Mouse (Mus musculus): Measurements from ENCODE around the gene Cdk5rap3. TPM values are rescaled to one million over a fixed set of nuclear protein-coding genes. Genes with fewer than 3 reads are reported as not detected.

The Cdk5rap3 gene
- polyA plus RNA-seq, 1 experiment from 2014 or later: 69.1 TPM

GRCm38 (mm10) chr11:96906431-96907161 lies 9.7 kb downstream of the Cdk5rap3 start:
- 23% methylated on average over 15 of the region's 15 CpGs for WGBS
- peaks cover 22% of the 10 kb centered on the region for H3K4me1 ChIP-seq (ENCODE audit: control insufficient read depth, insufficient read depth, low read length)
- peak overlapping the region; percentile 4; the same call in 1 of the 2 replicates for H3K9ac ChIP-seq (ENCODE audit: low read depth, low read length)
- no peak for ATAC-seq (ENCODE audit: low FRiP score, low TSS enrichment)
- H3K36me3 ChIP-seq (ENCODE audit: control insufficient read depth, insufficient read depth, low read length): peaks cover 35% of the 10 kb centered on the region
- H3K4me3 ChIP-seq (ENCODE audit: low read length): no peak overlapping the region
- H3K27me3 ChIP-seq (ENCODE audit: control insufficient read depth, insufficient read depth, low read length): no peaks in the 10 kb centered on the region
- no peak overlapping the region for H3K4me2 ChIP-seq (replicated peaks; ENCODE audit: low read depth, low read length)
- no peak overlapping the region; the same call in 1 of the 2 replicates for H3K27ac ChIP-seq (ENCODE audit: low read depth, low read length)
- H3K9me3 ChIP-seq (ENCODE audit: control insufficient read depth, low read length): no peaks in the 10 kb centered on the region

DNA sequence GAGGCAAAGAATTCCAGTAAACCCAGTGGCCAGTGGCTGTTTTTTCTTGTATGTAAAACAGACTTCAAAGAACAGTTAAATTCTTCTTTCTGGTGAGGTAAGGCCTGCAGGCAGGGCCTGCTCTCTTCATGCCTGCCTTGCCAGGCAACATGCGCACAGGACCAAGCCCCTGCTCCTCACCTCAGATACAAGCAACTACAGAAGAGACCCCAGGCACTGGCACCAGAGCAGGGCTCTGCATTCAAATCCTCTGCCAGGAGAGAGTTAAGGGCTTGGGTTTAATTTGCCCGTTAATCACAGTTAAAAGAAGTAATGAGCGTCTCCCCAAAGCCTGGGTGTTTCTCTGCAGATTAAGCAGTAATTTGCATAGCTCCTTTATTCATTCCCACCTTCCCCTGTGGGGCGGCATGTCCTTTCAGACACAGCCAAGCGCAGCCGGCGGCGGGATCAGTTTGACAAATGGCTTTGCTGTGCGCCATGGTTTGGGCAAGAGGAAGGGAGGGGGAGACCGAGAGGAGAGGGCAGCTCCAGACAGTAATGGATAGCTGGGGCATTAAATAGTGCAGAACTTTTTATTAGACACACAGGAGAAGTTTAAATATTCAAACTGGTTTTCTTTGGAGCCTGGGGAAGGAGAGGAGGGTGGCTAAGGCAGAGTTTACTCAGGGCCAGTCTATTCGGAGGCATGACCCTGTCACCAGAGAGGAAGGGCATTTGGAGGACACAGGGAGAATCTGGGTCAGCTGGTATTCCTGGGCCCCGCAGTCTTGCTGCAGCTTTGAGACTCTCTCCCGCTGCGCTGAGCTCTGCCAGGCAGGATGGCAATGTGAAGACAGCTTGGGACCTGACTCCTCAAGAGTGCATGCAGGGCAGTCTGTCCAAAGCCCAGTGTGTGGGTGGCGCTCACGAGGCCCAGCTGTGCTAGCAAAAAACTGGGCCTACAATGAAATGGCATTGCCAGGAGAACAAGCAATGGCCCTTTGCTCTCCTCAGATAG lies 13.4 kb downstream of the Cdk5rap3 start:
- H3K4me2 ChIP-seq (replicated peaks; ENCODE audit: low read depth, low read length): 0 out of 2 replicates have a peak overlapping the region, but pooled peaks have one; percentile 1
- H3K27me3 ChIP-seq (ENCODE audit: control insufficient read depth, insufficient read depth, low read length): no peaks in the 10 kb centered on the region
- peaks cover 29% of the 10 kb centered on the region for H3K4me1 ChIP-seq (ENCODE audit: control insufficient read depth, insufficient read depth, low read length)
- no peak overlapping the region; the same call in 1 of the 2 replicates for H3K27ac ChIP-seq (ENCODE audit: low read depth, low read length)
- ATAC-seq (ENCODE audit: low FRiP score, low TSS enrichment): peak; percentile 45; the same call in 1 of the 2 replicates
- 13% methylated on average over 16 of the region's 16 CpGs for WGBS
- peaks cover 6% of the 10 kb centered on the region; the same call in 1 of the 2 replicates for H3K36me3 ChIP-seq (ENCODE audit: control insufficient read depth, insufficient read depth, low read length)
- H3K4me3 ChIP-seq (ENCODE audit: low read length): no peak overlapping the region
- H3K9me3 ChIP-seq (ENCODE audit: control insufficient read depth, low read length): no peaks in the 10 kb centered on the region
- H3K9ac ChIP-seq (ENCODE audit: low read depth, low read length): no peak overlapping the region

DNA sequence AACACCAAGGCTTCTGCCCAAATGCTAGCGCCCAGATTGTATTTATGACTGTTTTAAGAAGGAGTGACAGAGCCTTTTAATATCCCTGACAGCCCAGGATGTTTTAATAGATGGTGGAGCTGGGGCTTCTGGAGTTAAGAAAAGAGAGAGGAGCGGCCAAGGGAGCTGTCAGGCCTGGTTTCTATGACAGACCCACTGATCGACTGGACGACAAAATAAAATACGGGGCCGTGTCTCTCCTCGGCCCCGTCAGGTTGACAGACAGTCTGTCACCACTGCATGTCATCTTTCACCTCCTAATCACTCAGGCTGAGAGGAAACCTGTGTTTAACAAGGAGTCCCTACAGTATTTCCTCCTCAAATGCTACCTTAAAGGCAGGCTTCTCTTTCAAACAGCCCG lies 15.0 kb downstream of the Cdk5rap3 start:
- no peak for ATAC-seq (ENCODE audit: low FRiP score, low TSS enrichment)
- no peaks in the 10 kb centered on the region for H3K27me3 ChIP-seq (ENCODE audit: control insufficient read depth, insufficient read depth, low read length)
- H3K4me2 ChIP-seq (replicated peaks; ENCODE audit: low read depth, low read length): no peak overlapping the region
- H3K4me1 ChIP-seq (ENCODE audit: control insufficient read depth, insufficient read depth, low read length): peaks cover 22% of the 10 kb centered on the region
- H3K4me3 ChIP-seq (ENCODE audit: low read length): no peak overlapping the region
- H3K36me3 ChIP-seq (ENCODE audit: control insufficient read depth, insufficient read depth, low read length): no peaks in the 10 kb centered on the region
- H3K9ac ChIP-seq (ENCODE audit: low read depth, low read length): no peak overlapping the region
- H3K9me3 ChIP-seq (ENCODE audit: control insufficient read depth, low read length): no peaks in the 10 kb centered on the region
- 49% methylated on average over 9 of the region's 9 CpGs for WGBS
- no peak overlapping the region for H3K27ac ChIP-seq (ENCODE audit: low read depth, low read length)

DNA sequence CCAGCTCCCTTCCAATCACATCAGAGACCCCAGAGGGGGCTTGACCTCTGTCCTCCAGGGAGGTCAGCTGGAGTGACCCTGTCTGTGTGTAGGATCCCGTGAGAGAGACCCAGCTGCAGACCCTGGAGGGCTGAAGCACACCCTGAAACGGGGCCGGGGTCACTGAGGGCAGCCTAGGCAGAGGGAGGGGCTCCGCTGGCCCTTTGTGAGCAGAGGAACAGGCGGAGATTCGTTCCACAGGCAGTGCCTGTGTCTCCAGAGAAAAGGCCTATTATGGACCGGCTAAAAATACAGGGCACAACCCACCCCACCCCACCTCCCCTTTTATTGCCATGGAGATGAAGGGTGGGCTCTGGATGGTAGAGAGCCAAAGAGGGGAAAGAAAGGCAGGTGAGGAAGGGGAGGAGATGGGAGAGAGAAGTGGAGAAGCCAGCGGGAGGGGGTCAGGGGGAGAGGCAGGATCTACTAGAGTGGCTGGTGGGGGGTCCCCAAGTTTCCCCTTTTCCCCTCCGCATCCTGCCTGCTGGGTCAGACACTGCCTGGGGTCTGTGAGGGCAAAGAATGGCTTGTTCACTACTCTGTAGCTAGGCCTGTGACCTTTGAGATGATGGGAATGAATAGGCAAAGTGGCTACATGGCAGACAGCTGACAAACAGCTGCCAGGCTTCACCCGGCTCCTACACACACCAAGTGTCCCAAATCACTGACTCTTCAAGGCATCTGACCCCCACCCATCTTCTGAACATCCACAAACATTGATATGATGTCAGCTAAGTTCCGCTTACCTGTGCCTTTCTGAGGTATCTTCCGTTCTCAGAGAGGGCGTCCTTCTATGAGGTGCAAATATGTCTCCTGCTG lies 16.6 kb downstream of the Cdk5rap3 start:
- Histone ChIP-seq H3K9me3 (ENCODE audit: control insufficient read depth, low read length) (no peaks in the 10 kb centered on the region), H3K27ac (ENCODE audit: low read depth, low read length) (no peak overlapping the region), H3K4me2 (replicated peaks; ENCODE audit: low read depth, low read length) (peak overlapping the region; percentile 19; the same call in 1 of the 2 replicates), H3K27me3 (ENCODE audit: control insufficient read depth, insufficient read depth, low read length) (no peaks in the 10 kb centered on the region), H3K36me3 (ENCODE audit: control insufficient read depth, insufficient read depth, low read length) (no peaks in the 10 kb centered on the region), H3K4me1 (ENCODE audit: control insufficient read depth, insufficient read depth, low read length) (peaks cover 22% of the 10 kb centered on the region), H3K4me3 (ENCODE audit: low read length) (no peak overlapping the region), H3K9ac (ENCODE audit: low read depth, low read length) (0 out of 2 replicates have a peak overlapping the region, but pooled peaks have one; percentile 28)
- no peak for ATAC-seq (ENCODE audit: low FRiP score, low TSS enrichment)
- 32% methylated on average over 13 of the region's 13 CpGs for WGBS

- Histone ChIP-seq H3K27me3 (ENCODE audit: control insufficient read depth, insufficient read depth, low read length) (no peaks in the 10 kb centered on the region), H3K9me3 (ENCODE audit: control insufficient read depth, low read length) (no peaks in the 10 kb centered on the region), H3K4me2 (replicated peaks; ENCODE audit: low read depth, low read length) (no peak overlapping the region), H3K4me3 (ENCODE audit: low read length) (no peak overlapping the region), H3K9ac (ENCODE audit: low read depth, low read length) (no peak overlapping the region), H3K4me1 (ENCODE audit: control insufficient read depth, insufficient read depth, low read length) (peaks cover 15% of the 10 kb centered on the region), H3K27ac (ENCODE audit: low read depth, low read length) (no peak overlapping the region), H3K36me3 (ENCODE audit: control insufficient read depth, insufficient read depth, low read length) (no peaks in the 10 kb centered on the region)
- no peak for ATAC-seq (ENCODE audit: low FRiP score, low TSS enrichment)
- WGBS: 72% methylated on average over 4 of the region's 4 CpGs
These were observed 20.4 kb downstream of the Cdk5rap3 start for GRCm38 (mm10) chr11:96895886-96896285.

GRCm38 (mm10) chr11:96893203-96893842 lies 23.0 kb downstream of the Cdk5rap3 start:
- H3K4me3 ChIP-seq (ENCODE audit: low read length): no peak overlapping the region
- no peak overlapping the region for H3K27ac ChIP-seq (ENCODE audit: low read depth, low read length)
- ATAC-seq (ENCODE audit: low FRiP score, low TSS enrichment): peak; percentile 24; the same call in 1 of the 2 replicates
- H3K4me1 ChIP-seq (ENCODE audit: control insufficient read depth, insufficient read depth, low read length): peaks cover 8% of the 10 kb centered on the region; the same call in 1 of the 2 replicates
- H3K36me3 ChIP-seq (ENCODE audit: control insufficient read depth, insufficient read depth, low read length): no peaks in the 10 kb centered on the region
- WGBS: 41% methylated on average over 11 of the region's 11 CpGs
- no peak overlapping the region for H3K4me2 ChIP-seq (replicated peaks; ENCODE audit: low read depth, low read length)
- no peak overlapping the region for H3K9ac ChIP-seq (ENCODE audit: low read depth, low read length)
- no peaks in the 10 kb centered on the region for H3K27me3 ChIP-seq (ENCODE audit: control insufficient read depth, insufficient read depth, low read length)
- no peaks in the 10 kb centered on the region for H3K9me3 ChIP-seq (ENCODE audit: control insufficient read depth, low read length)

- ATAC-seq (ENCODE audit: low FRiP score, low TSS enrichment): no peak
- Histone ChIP-seq H3K27me3 (ENCODE audit: control insufficient read depth, insufficient read depth, low read length) (no peaks in the 10 kb centered on the region), H3K4me3 (ENCODE audit: low read length) (no peak overlapping the region), H3K36me3 (ENCODE audit: control insufficient read depth, insufficient read depth, low read length) (no peaks in the 10 kb centered on the region), H3K4me1 (ENCODE audit: control insufficient read depth, insufficient read depth, low read length) (peaks cover 8% of the 10 kb centered on the region; the same call in 1 of the 2 replicates), H3K4me2 (replicated peaks; ENCODE audit: low read depth, low read length) (no peak overlapping the region), H3K9ac (ENCODE audit: low read depth, low read length) (no peak overlapping the region), H3K9me3 (ENCODE audit: control insufficient read depth, low read length) (no peaks in the 10 kb centered on the region), H3K27ac (ENCODE audit: low read depth, low read length) (no peak overlapping the region)
- 18% methylated on average over 14 of the region's 14 CpGs for WGBS
These were observed 24.3 kb downstream of the Cdk5rap3 start for GRCm38 (mm10) chr11:96891784-96892527.
